Mouse (Mus musculus) ovary, postnatal 14 days (tissue): ENCODE data around the gene Gm4312.
"Not testable (repeated sequence)": the region's sequence is repeated elsewhere in the genome, so short reads cannot be mapped to it uniquely, and the experiment has no call there.

Experiments
- DNase-seq: peaks from one replicate; pipeline ENCODE4 v3.0.0; 2022; ENCODE audit warnings: low spot score

Gene Gm4312

DNA sequence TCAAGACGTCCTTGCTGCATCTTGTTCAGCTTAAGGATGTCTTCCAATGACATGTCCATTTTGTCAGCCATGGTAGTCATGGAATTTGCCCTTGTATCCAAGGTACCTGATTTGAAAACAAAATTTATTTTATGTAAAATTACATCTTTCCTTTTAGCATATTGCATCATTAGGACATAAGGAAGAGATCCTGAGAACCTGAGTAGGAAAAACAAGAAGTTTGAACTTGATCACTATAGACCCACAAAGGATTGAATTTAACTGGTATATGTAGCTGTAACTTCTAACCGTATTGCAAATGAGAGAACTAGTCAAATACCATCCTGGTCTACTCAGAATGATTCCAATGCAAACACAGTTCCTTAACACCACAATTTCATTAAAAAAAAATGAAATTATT lies at the start of gene Gm4312:
Gene Gm4312 (minus strand): TSS at position 101 of the 400 bp plus-strand sequence.
- not testable (repeated sequence) for DNase-seq

DNA sequence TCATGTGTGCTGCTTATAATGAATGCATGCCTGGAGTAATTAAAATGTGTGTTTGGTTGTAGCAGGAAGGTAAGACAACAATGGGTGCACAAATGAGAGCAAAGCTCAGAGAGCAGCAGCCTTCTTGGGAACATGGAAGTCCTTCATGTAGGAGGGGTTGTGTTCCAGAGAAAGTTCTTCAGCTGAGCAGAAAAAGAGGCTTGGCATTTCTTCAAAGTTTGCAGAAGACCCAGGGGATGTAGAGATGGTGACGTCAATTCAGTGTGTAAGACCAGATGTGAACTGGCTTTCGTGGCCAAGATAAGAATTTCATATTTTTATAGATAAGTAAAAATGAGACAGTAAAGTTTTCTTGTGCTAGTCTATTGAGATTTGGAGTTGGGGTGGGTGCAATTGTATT lies 45.2 kb upstream of the Gm4312 start:
- no peak for DNase-seq

DNA sequence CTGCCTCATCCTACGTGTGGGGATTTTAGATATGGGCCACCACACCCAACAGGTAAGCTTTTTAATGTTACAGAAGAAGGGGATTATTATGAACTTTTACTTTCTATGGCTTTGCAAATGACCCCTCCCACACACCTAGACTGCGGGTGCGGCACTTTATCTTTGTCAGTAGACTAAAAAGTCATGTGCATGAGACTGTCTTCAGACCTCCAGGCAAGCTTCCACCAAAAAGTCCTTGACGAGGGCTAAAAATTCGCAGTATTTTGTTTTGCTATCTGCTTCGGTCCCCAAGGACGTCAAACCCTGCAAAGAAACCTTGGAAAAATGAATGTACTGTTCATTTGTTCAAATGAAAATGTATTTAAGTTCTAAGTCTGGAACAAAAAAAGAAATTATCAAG lies 33.2 kb upstream of the Gm4312 start:
- DNase-seq = no peak

DNA sequence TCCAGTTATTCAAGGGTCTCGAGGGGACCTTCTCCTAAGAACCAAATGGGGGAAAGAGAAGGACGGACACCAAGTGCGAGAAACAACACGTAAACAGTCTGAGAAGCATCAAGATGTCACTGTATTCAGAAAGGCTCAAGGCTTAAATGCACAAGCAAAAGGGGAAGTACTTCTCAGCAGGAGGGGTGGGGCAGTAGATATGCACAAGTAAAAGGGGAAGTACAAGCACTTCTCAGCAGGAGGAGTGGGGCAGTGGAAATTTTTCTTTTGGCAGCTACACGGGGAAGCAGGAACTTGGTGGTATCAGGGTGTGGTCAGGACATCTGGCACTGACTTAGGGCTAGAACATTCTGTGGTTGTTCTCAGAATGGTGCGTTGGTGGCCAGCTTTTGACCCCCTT lies 19.9 kb upstream of the Gm4312 start:
- not testable (repeated sequence) for DNase-seq

DNA sequence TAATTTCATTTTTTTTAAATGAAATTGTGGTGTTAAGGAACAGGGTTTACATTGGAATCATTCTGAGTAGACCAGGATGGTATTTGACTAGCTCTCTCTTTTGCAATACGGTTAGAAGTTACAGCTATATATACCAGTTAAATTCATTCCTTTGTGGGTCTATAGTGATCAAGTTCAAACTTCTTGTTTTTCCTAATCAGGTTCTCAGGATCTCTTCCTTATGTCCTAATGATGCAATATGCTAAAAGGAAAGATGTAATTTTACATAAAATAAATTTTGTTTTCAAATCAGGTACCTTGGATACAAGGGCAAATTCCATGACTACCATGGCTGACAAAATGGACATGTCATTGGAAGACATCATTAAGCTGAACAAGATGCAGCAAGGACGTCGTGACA lies 21.3 kb downstream of the Gm4312 start, which contains the start of gene Gm4307:
Gene Gm4307 (plus strand): TSS at position 301 of the 400 bp plus-strand sequence.
- not testable (repeated sequence) for DNase-seq

DNA sequence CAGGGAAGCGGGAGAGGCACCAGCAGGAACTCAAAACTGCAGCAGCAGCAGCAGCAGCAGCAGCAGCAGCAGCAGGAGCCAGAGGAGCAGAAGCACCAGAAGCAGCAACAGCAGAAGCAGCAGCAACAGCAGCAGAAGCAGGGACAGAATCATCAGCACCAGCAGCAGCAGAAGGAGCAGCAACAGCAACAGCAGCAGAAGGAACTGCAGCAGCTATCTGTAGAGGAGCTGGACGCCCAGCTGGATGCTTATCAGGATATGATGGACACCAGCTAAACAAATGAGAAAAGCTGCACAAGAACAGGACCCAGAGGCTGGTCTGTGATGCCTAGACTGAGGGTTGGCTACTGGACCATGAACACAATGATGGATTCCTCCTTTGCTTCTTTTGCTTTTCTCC lies 25.5 kb downstream of the Gm4312 start:
- peak; percentile 7 for DNase-seq

DNA sequence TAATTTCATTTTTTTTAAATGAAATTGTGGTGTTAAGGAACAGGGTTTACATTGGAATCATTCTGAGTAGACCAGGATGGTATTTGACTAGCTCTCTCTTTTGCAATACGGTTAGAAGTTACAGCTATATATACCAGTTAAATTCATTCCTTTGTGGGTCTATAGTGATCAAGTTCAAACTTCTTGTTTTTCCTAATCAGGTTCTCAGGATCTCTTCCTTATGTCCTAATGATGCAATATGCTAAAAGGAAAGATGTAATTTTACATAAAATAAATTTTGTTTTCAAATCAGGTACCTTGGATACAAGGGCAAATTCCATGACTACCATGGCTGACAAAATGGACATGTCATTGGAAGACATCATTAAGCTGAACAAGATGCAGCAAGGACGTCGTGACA lies 31.6 kb downstream of the Gm4312 start, which contains the start of gene Gm4305:
Gene Gm4305 (plus strand): TSS at position 301 of the 400 bp plus-strand sequence.
- DNase-seq = not testable (repeated sequence)

DNA sequence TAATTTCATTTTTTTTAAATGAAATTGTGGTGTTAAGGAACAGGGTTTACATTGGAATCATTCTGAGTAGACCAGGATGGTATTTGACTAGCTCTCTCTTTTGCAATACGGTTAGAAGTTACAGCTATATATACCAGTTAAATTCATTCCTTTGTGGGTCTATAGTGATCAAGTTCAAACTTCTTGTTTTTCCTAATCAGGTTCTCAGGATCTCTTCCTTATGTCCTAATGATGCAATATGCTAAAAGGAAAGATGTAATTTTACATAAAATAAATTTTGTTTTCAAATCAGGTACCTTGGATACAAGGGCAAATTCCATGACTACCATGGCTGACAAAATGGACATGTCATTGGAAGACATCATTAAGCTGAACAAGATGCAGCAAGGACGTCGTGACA lies 36.7 kb downstream of the Gm4312 start, which contains the start of gene Gm4303:
Gene Gm4303 (plus strand): TSS at position 301 of the 400 bp plus-strand sequence.
- not testable (repeated sequence) for DNase-seq

DNA sequence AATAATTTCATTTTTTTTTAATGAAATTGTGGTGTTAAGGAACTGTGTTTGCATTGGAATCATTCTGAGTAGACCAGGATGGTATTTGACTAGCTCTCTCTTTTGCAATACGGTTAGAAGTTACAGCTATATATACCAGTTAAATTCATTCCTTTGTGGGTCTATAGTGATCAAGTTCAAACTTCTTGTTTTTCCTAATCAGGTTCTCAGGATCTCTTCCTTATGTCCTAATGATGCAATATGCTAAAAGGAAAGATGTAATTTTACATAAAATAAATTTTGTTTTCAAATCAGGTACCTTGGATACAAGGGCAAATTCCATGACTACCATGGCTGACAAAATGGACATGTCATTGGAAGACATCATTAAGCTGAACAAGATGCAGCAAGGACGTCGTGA lies 41.8 kb downstream of the Gm4312 start, which contains the start of gene Gm4302:
Gene Gm4302 (plus strand): TSS at position 301 of the 400 bp plus-strand sequence.
- DNase-seq = not testable (repeated sequence)

DNA sequence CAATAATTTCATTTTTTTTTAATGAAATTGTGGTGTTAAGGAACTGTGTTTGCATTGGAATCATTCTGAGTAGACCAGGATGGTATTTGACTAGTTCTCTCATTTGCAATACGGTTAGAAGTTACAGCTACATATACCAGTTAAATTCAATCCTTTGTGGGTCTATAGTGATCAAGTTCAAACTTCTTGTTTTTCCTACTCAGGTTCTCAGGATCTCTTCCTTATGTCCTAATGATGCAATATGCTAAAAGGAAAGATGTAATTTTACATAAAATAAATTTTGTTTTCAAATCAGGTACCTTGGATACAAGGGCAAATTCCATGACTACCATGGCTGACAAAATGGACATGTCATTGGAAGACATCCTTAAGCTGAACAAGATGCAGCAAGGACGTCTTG lies 47.0 kb downstream of the Gm4312 start, which contains the start of gene Gm4301:
Gene Gm4301 (plus strand): TSS at position 301 of the 400 bp plus-strand sequence.
- not testable (repeated sequence) for DNase-seq
